Mouse (Mus musculus) left cerebral cortex, postnatal 4 days (tissue): ENCODE data around the gene Mrpl50. TPM values are rescaled to one million over a fixed set of nuclear protein-coding genes. Genes with fewer than 3 reads are reported as not detected.

Experiments
- DNase-seq: peaks from one replicate; pipeline ENCODE4 v3.0.0-alpha.2; 2022
- intact Hi-C: fragments of 180-260 bp; cut with DNase I; formaldehyde crosslinking; loops from one replicate; pipeline ENCODE4 v1.15.1; 2025
- total RNA-seq, 2 experiments: library from RNA; stranded (reverse); gene quantifications; 2 replicates each; pipeline ENCODE4 v1.2.3; 2021

The Mrpl50 gene
- total RNA-seq: 10 to 100 TPM; 40.3 to 41.0 TPM

- intact Hi-C loops: loop anchor here (5.0 kb wide), 1 partner anchor 107 kb away; no protein-coding TSS in a partner anchor
- DNase-seq: peak; percentile 94
These were observed at the start of gene Mrpl50, which contains the start of gene Zfp189 for GRCm38 (mm10) chr4:49520572-49521340. Mrpl50 (minus strand) TSS chr4:49521093. Zfp189 (plus strand) TSS chr4:49521176.

- intact Hi-C loops: loop anchor here (2.0 kb wide), 1 partner anchor 59 kb away; no protein-coding TSS in a partner anchor
- DNase-seq: peak; percentile 41
These were observed 46.7 kb upstream of the Mrpl50 start for GRCm38 (mm10) chr4:49567613-49568012.

GRCm38 (mm10) chr4:49559915-49560772 lies 39.3 kb upstream of the Mrpl50 start:
- DNase-seq: peak; percentile 89

GRCm38 (mm10) chr4:49558181-49558580 lies 37.3 kb upstream of the Mrpl50 start:
- no peak for DNase-seq
- intact Hi-C loops: no loop called here

More at GRCm38 (mm10) chr4:49559915-49560772, 39.3 kb upstream of the Mrpl50 start:
- intact Hi-C loops: no loop called here

GRCm38 (mm10) chr4:49557375-49557774 lies 36.5 kb upstream of the Mrpl50 start:
- intact Hi-C loops: no loop called here
- no peak for DNase-seq

GRCm38 (mm10) chr4:49553380-49553779 lies 32.5 kb upstream of the Mrpl50 start:
- intact Hi-C loops: no loop called here
- DNase-seq: no peak

GRCm38 (mm10) chr4:49549383-49549782 lies 28.5 kb upstream of the Mrpl50 start, which contains the start of gene Aldob:
Aldob (minus strand) TSS chr4:49549546.
- DNase-seq: no peak
- intact Hi-C loops: no loop called here

GRCm38 (mm10) chr4:49547544-49548219 lies 26.8 kb upstream of the Mrpl50 start:
- intact Hi-C loops: no loop called here
- DNase-seq: no peak

GRCm38 (mm10) chr4:49546873-49547543 lies 26.1 kb upstream of the Mrpl50 start:
- intact Hi-C loops: no loop called here
- no peak for DNase-seq

GRCm38 (mm10) chr4:49546026-49546425 lies 25.1 kb upstream of the Mrpl50 start:
- no peak for DNase-seq
- intact Hi-C loops: no loop called here

- intact Hi-C loops: no loop called here
- no peak for DNase-seq
These were observed 20.1 kb upstream of the Mrpl50 start for GRCm38 (mm10) chr4:49540966-49541365.

GRCm38 (mm10) chr4:49539665-49540064 lies 18.8 kb upstream of the Mrpl50 start:
- intact Hi-C loops: no loop called here
- no peak for DNase-seq

- DNase-seq: no peak
- intact Hi-C loops: no loop called here
These were observed 15.8 kb upstream of the Mrpl50 start for GRCm38 (mm10) chr4:49536671-49537070.

- DNase-seq: no peak
- intact Hi-C loops: no loop called here
These were observed 14.9 kb upstream of the Mrpl50 start for GRCm38 (mm10) chr4:49535675-49536294.

- DNase-seq: no peak
- intact Hi-C loops: no loop called here
These were observed 14.1 kb upstream of the Mrpl50 start for GRCm38 (mm10) chr4:49535036-49535435.

GRCm38 (mm10) chr4:49522576-49522975 lies 1.7 kb upstream of the Mrpl50 start:
- DNase-seq: peak; percentile 45
- intact Hi-C loops: loop anchor here (5.0 kb wide), 1 partner anchor 105 kb away; no protein-coding TSS in a partner anchor

GRCm38 (mm10) chr4:49521346-49521745 lies 453 bp upstream of the Mrpl50 start:
- intact Hi-C loops: loop anchor here (5.0 kb wide), 1 partner anchor 106 kb away; no protein-coding TSS in a partner anchor
- no peak for DNase-seq

GRCm38 (mm10) chr4:49519476-49519875 lies 1.4 kb downstream of the Mrpl50 start:
- intact Hi-C loops: no loop called here

GRCm38 (mm10) chr4:49514441-49514840 lies 6.5 kb downstream of the Mrpl50 start:
- intact Hi-C loops: no loop called here
- DNase-seq: no peak

More at GRCm38 (mm10) chr4:49519476-49519875, 1.4 kb downstream of the Mrpl50 start:
- DNase-seq: no peak

GRCm38 (mm10) chr4:49512636-49513035 lies 8.3 kb downstream of the Mrpl50 start:
- intact Hi-C loops: no loop called here
- DNase-seq: no peak
